Mouse (Mus musculus) embryonic fibroblast, embryonic 13.5 days (primary cell): ENCODE measurements at regions not wholly inside any gene's neighbourhood (a gene's known extent, or its start where the extent isn't known, plus 50 kb on each side); places are given as distances from the start of the nearest gene placed in this dataset.

Source experiments
- H3K27ac ChIP-seq: 2 replicates; pipeline ENCODE4 v1.5.1; 2012; ENCODE audit warnings: low read length, control low read depth, inconsistent platforms; ENCODE audit not compliant: insufficient read depth
- H3K4me1 ChIP-seq: 2 replicates; pipeline ENCODE4 v1.6.1; 2011; ENCODE audit warnings: low read length; ENCODE audit not compliant: control insufficient read depth, insufficient read depth
- H3K4me3 ChIP-seq: 2 replicates; pipeline ENCODE4 v1.5.1; 2011; ENCODE audit warnings: mild to moderate bottlenecking, control low read depth, low read length; ENCODE audit not compliant: insufficient read depth
- CTCF ChIP-seq: IDR thresholded peaks from 2 replicates; pipeline ENCODE4 v1.5.1; 2011; ENCODE audit warnings: mild to moderate bottlenecking, control low read depth, low read length, moderate library complexity, borderline replicate concordance; ENCODE audit not compliant: insufficient read depth
- POLR2A ChIP-seq: IDR thresholded peaks from 2 replicates; pipeline ENCODE4 v1.6.1; 2011; ENCODE audit warnings: low read depth, mild to moderate bottlenecking, control low read depth, low read length, moderate library complexity

GRCm38 (mm10) chr3:134602919-134603318 lies 225.9 kb upstream of the Tacr3 start:
- Histone ChIP-seq H3K4me3 (no peak overlapping the region), H3K4me1 (no peaks in the 10 kb centered on the region), H3K27ac (no peak overlapping the region)
- TF ChIP-seq CTCF (no peak), POLR2A (no peak)

- H3K27ac ChIP-seq = no peak overlapping the region
- TF ChIP-seq POLR2A (no peak), CTCF (no peak)
- no peak overlapping the region for H3K4me3 ChIP-seq
- H3K4me1 ChIP-seq = no peaks in the 10 kb centered on the region
Measured at GRCm38 (mm10) chr3:134605356-134605771, 223.4 kb upstream of the Tacr3 start.

- H3K4me1 ChIP-seq = no peaks in the 10 kb centered on the region
- H3K27ac ChIP-seq = no peak overlapping the region
- no peak for TF ChIP-seq POLR2A
- H3K4me3 ChIP-seq = no peak overlapping the region
Measured at GRCm38 (mm10) chr3:134610244-134610643, 218.6 kb upstream of the Tacr3 start.

GRCm38 (mm10) chr3:134611516-134612297 lies 217.1 kb upstream of the Tacr3 start:
- Histone ChIP-seq H3K27ac (no peak overlapping the region), H3K4me1 (no peaks in the 10 kb centered on the region), H3K4me3 (no peak overlapping the region)
- TF ChIP-seq POLR2A (no peak), CTCF (no peak)

GRCm38 (mm10) chr3:134612298-134612616 lies 216.6 kb upstream of the Tacr3 start:
- H3K4me3 ChIP-seq = no peak overlapping the region
- no peaks in the 10 kb centered on the region for H3K4me1 ChIP-seq
- H3K27ac ChIP-seq = no peak overlapping the region
- TF ChIP-seq POLR2A = no peak

- TF ChIP-seq CTCF = peak; percentile 66; the same call in 1 of the 2 replicates
- no peak for TF ChIP-seq POLR2A
- Histone ChIP-seq H3K4me3 (peak overlapping the region; percentile 34), H3K4me1 (no peaks in the 10 kb centered on the region), H3K27ac (peak overlapping the region; percentile 61; the same call in 1 of the 2 replicates)
Measured at GRCm38 (mm10) chr3:134629166-134630134, 199.4 kb upstream of the Tacr3 start.

GRCm38 (mm10) chr3:134630135-134630516 lies 198.7 kb upstream of the Tacr3 start:
- H3K4me3 ChIP-seq = peak overlapping the region; percentile 34
- no peaks in the 10 kb centered on the region for H3K4me1 ChIP-seq
- peak overlapping the region; percentile 35; the same call in 1 of the 2 replicates for H3K27ac ChIP-seq
- TF ChIP-seq POLR2A (no peak), CTCF (no peak)

GRCm38 (mm10) chr3:134648727-134649445 lies 179.9 kb upstream of the Tacr3 start:
- Histone ChIP-seq H3K4me1 (no peaks in the 10 kb centered on the region), H3K4me3 (no peak overlapping the region), H3K27ac (no peak overlapping the region)
- TF ChIP-seq POLR2A = no peak
- TF ChIP-seq CTCF = no peak

GRCm38 (mm10) chr3:134654051-134654450 lies 174.8 kb upstream of the Tacr3 start:
- H3K4me1 ChIP-seq = no peaks in the 10 kb centered on the region
- no peak overlapping the region for H3K4me3 ChIP-seq
- TF ChIP-seq CTCF (no peak), POLR2A (no peak)
- H3K27ac ChIP-seq = no peak overlapping the region

- Histone ChIP-seq H3K27ac (no peak overlapping the region), H3K4me1 (no peaks in the 10 kb centered on the region), H3K4me3 (no peak overlapping the region)
- no peak for TF ChIP-seq POLR2A
- TF ChIP-seq CTCF = no peak
Measured at GRCm38 (mm10) chr3:134694893-134695292, 133.9 kb upstream of the Tacr3 start.
